Mouse (Mus musculus) heart, embryonic 15.5 days (tissue): ENCODE results near the gene Nradd. TPM values are rescaled to one million over a fixed set of nuclear protein-coding genes. Genes with fewer than 3 reads are reported as not detected.

Experiments
- ATAC-seq: fragments of 200-750 bp; cut with Nextera tagmentation; replicated peaks from 2 replicates; pipeline ENCODE4 v1.8.0; 2017; ENCODE audit warnings: low read depth, moderate TSS enrichment; ENCODE audit not compliant: insufficient number of reproducible peaks, insufficient read depth, low FRiP score
- H3K27ac ChIP-seq: fragments of 300-500 bp; sonication (generic); 2 replicates; pipeline ENCODE4 v1.5.1; 2015; ENCODE audit warnings: mild to moderate bottlenecking, inconsistent platforms
- H3K27me3 ChIP-seq: fragments of 300-500 bp; sonication (generic); 2 replicates; pipeline ENCODE4 v1.6.1; 2015; ENCODE audit warnings: inconsistent platforms
- H3K36me3 ChIP-seq: fragments of 300-500 bp; sonication (generic); 2 replicates; pipeline ENCODE4 v1.6.1; 2015; ENCODE audit warnings: mild to moderate bottlenecking, inconsistent platforms
- H3K4me1 ChIP-seq: fragments of 300-500 bp; sonication (generic); replicated peaks from 2 replicates; pipeline ENCODE4 v1.6.1; 2015; ENCODE audit warnings: inconsistent platforms
- H3K4me2 ChIP-seq: fragments of 300-500 bp; sonication (generic); 2 replicates; pipeline ENCODE4 v1.6.1; 2015; ENCODE audit warnings: inconsistent platforms, mild to moderate bottlenecking, moderate library complexity
- H3K4me3 ChIP-seq: fragments of 300-500 bp; sonication (generic); 2 replicates; pipeline ENCODE4 v1.5.1; 2015; ENCODE audit warnings: mild to moderate bottlenecking, inconsistent platforms
- H3K9ac ChIP-seq: fragments of 300-500 bp; sonication (generic); 2 replicates; pipeline ENCODE4 v1.6.1; 2015; ENCODE audit warnings: mild to moderate bottlenecking, inconsistent platforms
- H3K9me3 ChIP-seq: fragments of 300-500 bp; sonication (generic); replicated peaks from 2 replicates; pipeline ENCODE4 v1.6.1; 2016; ENCODE audit warnings: inconsistent platforms
- WGBS: fragments of 180-500 bp; shearing (Covaris S2); methylation state at CpG from one replicate; pipeline ENCODE4 v1.1.7; 2015; ENCODE audit warnings: mixed read lengths; 5-methylcytosine and 5-hydroxymethylcytosine counted together
- polyA plus RNA-seq: library from polyadenylated mRNA; unstranded; fragments of >200 nt; fragmentation: Nextera tagmentation; extraction: Ambion mirVana; gene quantifications from 2 replicates; pipeline ENCODE4 v1.2.1, GENCODE M21; 2015

Gene Nradd
- polyA plus RNA-seq, 1 experiment from 2014 or later = 17.7 TPM

DNA sequence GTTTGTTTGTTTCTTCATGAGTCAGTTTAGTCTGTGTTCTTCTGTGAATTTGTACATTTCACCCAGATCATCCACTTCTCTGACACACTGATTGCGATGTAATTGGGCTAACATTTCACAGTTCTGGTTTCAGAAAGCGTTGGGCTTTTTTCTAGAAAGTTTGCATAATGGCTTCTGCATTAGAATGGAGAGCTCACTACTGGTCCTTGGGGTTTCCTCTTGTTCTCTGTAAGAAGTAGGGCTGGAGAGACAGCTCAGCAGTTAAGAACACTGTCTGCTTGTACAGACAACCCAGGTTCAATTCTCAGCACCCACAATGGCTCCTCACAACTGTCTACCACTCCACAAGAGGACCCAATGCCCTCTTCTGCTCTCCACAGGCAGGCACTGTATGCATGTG lies 36.0 kb upstream of the Nradd start:
- Histone ChIP-seq H3K4me3 (no peak overlapping the region), H3K9ac (no peak overlapping the region), H3K9me3 (no peaks in the 10 kb centered on the region), H3K36me3 (no peaks in the 10 kb centered on the region), H3K4me1 (peaks cover 30% of the 10 kb centered on the region), H3K4me2 (no peak overlapping the region), H3K27ac (no peak overlapping the region), H3K27me3 (no peaks in the 10 kb centered on the region)
- WGBS = 90% methylated on average over 2 of the region's 2 CpGs
- no peak for ATAC-seq

DNA sequence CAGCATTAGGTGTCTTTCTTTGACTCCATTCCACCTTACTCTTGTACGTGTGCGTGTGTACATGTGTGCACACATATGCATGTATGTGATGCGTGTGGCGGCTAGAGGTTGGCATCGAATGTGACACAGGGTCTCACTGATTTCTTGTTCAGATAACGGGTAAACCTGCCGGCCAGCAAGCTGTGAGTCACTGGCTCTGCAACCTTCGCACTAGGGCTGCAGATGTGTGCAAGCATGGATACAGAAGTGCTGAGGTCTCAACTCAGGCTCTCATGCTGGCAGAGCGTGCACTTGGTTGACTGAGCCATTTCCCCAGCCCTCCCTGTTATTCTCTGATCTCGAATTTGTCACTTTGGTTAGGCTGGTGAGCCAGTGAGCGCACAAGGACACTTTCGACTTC lies 35.3 kb upstream of the Nradd start:
- WGBS = 86% methylated on average over 12 of the region's 12 CpGs
- no peak for ATAC-seq
- Histone ChIP-seq H3K4me1 (peaks cover 37% of the 10 kb centered on the region), H3K4me3 (no peak overlapping the region), H3K9ac (no peak overlapping the region), H3K4me2 (no peak overlapping the region), H3K27ac (no peak overlapping the region), H3K9me3 (no peaks in the 10 kb centered on the region), H3K27me3 (no peaks in the 10 kb centered on the region), H3K36me3 (no peaks in the 10 kb centered on the region)

DNA sequence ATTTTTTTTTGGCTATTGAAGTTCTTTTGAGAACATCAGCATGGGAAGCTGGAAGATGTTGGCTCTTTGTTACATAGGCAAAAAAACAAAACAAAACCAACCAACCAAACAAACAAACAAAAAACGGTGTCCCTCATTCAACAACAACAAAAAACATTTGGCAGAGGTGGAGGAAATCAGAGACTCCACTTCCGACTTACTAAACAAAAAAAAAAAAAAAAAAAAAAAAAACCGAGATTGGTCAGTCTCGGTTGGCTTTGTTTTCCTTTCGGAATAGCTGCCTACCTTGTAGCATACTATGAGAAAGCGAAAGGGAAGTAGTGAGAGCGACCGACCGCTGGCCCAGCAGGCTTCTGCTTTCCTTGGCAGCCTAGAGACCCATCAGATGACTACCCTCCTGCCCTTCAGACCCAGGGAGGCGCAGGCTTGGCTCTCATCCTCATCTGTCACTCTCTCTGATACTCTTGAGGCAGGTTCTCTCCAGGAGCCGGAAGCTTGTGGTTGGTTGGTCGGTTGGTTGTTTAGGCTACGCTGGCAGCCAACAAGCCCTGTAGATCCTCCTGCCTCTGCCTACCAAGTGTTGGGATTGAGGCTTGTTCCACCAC lies 33.3 kb upstream of the Nradd start:
- whole genome bisulfite sequencing = 67% methylated on average over 13 of the region's 13 CpGs
- Histone ChIP-seq H3K27ac (peak overlapping the region; percentile 96), H3K36me3 (no peaks in the 10 kb centered on the region), H3K27me3 (no peaks in the 10 kb centered on the region), H3K4me1 (peaks cover 50% of the 10 kb centered on the region), H3K4me2 (peak overlapping the region; percentile 69), H3K9ac (0 out of 2 replicates have a peak overlapping the region, but pooled peaks have one; percentile 84), H3K4me3 (peak overlapping the region; percentile 85), H3K9me3 (no peaks in the 10 kb centered on the region)
- no peak for ATAC-seq

DNA sequence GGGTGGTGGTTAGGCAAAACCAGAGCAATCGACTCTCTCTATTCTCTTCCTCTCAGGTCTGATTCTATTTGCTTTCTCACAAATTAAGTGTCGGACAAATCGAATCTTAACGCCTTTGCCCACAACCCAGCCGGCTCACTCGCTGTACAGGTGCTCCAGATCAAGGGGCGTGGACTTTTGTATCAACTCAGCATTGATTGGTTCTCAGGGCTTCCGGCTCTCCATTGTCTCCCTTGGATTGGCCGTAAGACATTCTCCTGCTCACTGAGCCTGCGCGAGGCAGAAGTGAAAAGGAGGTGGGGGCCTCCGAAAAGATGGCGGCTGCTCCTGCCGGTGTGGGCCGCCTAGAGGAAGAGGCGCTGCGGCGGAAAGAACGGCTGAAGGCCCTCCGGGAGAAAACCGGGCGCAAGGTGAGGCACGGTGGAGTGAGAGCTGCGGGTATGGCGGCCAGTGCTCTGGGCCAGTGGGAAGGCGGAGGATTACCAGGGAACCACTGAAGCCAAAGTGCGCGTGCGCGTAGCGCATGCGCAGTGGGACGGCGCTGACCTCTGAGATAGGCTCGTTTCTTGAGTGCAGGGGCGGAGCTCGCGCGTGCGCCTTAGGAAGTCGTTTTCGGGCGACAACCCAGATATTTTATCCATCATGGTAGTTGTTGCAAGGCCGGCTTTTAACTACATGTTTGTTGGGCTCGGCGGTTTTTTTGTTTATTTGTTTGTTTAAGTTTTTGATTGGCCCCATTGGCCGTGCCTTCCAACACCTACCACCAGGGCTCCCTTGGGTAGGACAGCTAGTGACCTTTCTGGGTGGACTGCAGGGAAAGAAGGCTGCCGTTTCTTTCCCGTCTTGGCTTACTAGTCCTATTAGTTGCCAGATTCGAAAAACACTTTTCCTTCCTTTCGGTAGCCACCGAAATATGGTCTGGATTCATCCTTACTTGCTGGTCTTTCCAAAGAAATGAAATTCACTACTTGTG lies 32.3 kb upstream of the Nradd start, which contains the start of gene Ccdc12:
TSS of gene Ccdc12 (plus strand) at position 255 of the 973 bp plus-strand sequence.
- H3K4me3 ChIP-seq = peak within 1 kb of the TSS; percentile 85
- H3K4me1 ChIP-seq = peaks cover 56% of the 10 kb centered on the region
- peak; percentile 88 for ATAC-seq
- H3K9me3 ChIP-seq = no peaks in the 10 kb centered on the region
- peak within 1 kb of the TSS; percentile 69 for H3K4me2 ChIP-seq
- under 1% methylated on average over 52 of the region's 52 CpGs for WGBS
- H3K27me3 ChIP-seq = 0 out of 2 replicates have a peak, but pooled peaks cover 3% of the 10 kb centered on the region
- peak within 1 kb of the TSS; percentile 96 for H3K27ac ChIP-seq
- H3K36me3 ChIP-seq = no peaks in the 10 kb centered on the region
- peak within 1 kb of the TSS; percentile 84 for H3K9ac ChIP-seq

DNA sequence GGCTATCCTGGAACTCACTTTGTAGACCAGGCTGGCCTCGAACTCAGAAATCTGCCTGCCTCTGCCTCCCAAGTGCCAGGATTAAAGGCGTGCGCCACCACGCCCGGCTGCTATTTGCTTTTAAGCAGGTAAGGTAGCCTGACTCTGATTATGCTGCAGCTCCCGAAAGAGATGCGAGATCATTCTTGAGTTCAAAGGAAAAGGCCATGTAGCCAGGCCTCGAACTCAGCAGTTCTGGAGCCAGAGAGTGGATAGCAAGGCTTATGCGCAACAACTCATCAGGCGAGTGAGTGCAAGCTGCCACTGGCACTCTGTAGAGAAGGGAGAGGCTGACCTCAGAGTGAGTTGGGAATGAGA lies 31.4 kb upstream of the Nradd start:
- H3K9ac ChIP-seq = peak overlapping the region; percentile 84; the same call in 1 of the 2 replicates
- H3K36me3 ChIP-seq = no peaks in the 10 kb centered on the region
- ATAC-seq = no peak
- H3K4me3 ChIP-seq = peak overlapping the region; percentile 85
- peak overlapping the region; percentile 69 for H3K4me2 ChIP-seq
- H3K9me3 ChIP-seq = no peaks in the 10 kb centered on the region
- peaks cover 52% of the 10 kb centered on the region for H3K4me1 ChIP-seq
- 81% methylated on average over 10 of the region's 10 CpGs for WGBS
- H3K27me3 ChIP-seq = 0 out of 2 replicates have a peak, but pooled peaks cover 3% of the 10 kb centered on the region
- peak overlapping the region; percentile 96 for H3K27ac ChIP-seq

DNA sequence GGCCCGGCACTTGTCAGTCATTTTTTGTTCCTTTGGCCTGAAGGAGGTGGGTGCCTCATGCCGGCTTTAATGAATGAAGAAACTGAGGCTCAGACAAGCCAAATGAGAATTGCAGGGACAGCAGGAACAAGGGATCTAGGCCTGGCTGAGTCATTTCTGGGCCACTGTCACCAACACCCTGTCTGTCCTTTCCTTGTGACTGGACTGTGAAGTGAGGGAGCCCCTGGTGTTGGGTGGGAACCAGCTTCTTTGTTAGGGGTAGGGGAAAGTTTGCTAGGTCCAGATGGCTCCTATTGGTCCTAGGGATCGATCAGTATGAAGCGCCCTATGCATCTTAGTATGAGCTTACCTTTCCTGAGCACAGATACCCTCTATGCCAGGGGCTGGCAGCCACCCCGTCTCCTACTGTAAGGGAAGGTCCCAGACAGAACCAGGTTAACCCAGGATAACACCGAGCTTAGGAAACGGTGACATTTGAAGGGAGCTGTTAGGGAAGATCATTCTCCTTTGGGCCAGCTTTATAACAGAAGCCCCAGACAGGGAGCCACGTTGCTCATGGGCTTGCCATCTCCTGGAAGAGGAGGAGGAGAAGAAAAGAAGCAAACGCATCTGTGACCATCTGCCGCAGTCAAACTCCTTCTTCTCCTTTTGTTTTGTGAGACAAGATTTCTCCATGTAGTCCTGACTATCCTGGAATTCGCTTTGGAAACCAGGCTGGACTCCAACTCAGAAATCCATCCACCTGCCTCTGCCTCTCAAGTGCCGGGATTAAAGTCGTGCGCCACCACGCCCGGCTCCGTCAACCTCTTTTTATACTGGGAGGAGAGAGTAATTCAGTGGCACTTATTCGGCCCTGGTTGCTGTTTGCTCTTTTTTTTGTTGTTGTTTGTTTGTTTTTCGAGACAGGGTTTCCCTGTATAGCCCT lies 30.7 kb upstream of the Nradd start:
- Histone ChIP-seq H3K27ac (peak overlapping the region; percentile 75), H3K9ac (peak overlapping the region; percentile 68; the same call in 1 of the 2 replicates), H3K9me3 (no peaks in the 10 kb centered on the region), H3K4me3 (peak overlapping the region; percentile 77), H3K27me3 (0 out of 2 replicates have a peak, but pooled peaks cover 3% of the 10 kb centered on the region), H3K4me1 (peaks cover 52% of the 10 kb centered on the region), H3K4me2 (peak overlapping the region; percentile 91), H3K36me3 (no peaks in the 10 kb centered on the region)
- 83% methylated on average over 19 of the region's 19 CpGs for WGBS
- no peak for ATAC-seq

DNA sequence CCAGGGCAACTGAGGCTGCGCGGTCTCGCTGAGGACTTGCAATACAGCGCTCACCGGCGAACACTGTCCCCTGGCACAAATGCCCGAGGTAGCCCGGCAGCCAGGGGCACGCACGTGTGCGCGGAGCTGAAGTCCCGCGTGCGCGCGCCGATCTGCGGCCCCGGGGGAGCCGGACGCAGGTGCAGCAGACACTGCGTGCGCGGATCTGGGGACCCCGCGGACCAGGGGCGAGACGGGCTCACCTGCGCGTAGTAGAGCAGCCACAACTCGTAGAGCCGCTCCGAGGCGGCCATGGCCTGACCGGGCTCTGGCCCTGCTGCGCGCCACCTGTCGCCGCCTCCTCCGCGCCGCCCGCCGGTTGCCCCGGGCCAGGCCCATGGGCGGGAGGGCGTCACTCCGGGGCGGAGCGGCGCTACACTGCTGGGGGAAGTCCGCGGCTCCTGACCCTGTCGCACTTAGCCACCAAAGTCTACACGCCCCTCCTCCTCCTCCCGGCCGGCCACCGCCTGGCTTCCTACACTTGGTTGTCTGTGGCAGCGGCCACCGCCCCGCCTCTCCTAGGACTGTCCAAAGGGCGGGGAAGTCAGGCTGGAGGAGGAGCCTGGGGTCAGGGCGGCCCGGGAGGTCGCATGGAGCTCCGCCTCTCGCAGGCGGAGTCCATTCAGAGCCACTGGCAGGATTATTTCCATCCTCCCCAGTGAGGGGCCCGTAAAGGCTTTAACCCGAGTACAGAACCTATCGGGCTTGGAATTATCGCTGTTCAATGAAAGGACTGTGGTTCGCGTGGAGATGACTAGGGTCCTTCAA lies 29.6 kb upstream of the Nradd start, which contains the start of gene Nbeal2:
TSS of gene Nbeal2 (minus strand) at position 507 of the 807 bp plus-strand sequence.
- Histone ChIP-seq H3K9ac (peak within 1 kb of the TSS; percentile 68), H3K9me3 (no peaks in the 10 kb centered on the region), H3K27me3 (0 out of 2 replicates have a peak, but pooled peaks cover 3% of the 10 kb centered on the region), H3K4me3 (peak within 1 kb of the TSS; percentile 77), H3K4me1 (peaks cover 52% of the 10 kb centered on the region), H3K4me2 (peak within 1 kb of the TSS; percentile 91), H3K36me3 (no peaks in the 10 kb centered on the region), H3K27ac (peak within 1 kb of the TSS; percentile 75)
- under 1% methylated on average over 70 of the region's 75 CpGs for WGBS
- peak; percentile 86 for ATAC-seq

DNA sequence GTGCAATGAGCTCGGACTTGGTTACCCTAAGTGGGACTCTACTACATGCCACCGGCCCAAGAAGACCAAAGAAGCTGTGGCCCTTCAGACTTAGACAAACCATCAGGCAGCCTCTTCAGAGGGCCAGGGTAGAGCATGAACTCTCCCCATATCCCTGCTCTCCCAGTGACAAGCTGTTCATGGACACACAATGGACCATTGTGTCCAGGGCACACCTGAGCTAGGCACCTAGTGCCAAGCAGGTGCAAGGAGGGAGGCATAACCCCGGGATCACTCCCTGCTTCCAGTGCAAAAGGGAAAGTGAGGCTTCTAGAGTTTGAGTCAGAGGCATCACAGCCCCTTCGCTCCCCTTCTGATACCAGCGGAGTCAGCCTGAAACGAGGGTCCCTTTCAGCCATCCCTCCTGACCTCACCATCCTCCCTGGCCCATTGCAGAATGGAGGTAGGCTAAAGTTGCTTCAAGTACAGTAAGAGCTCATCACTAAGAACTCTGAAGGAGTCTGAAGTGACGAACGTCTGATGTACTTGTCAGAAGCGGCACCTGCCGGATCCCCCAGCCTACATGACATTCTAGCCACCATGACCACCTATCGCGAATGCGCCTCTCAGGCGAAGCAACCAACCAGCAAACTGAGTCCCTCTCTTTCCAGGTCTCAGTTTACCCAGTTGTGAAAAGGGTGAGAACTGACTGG lies 28.9 kb upstream of the Nradd start:
- 19% methylated on average over 14 of the region's 14 CpGs for WGBS
- peak overlapping the region; percentile 68 for H3K9ac ChIP-seq
- no peak for ATAC-seq

DNA sequence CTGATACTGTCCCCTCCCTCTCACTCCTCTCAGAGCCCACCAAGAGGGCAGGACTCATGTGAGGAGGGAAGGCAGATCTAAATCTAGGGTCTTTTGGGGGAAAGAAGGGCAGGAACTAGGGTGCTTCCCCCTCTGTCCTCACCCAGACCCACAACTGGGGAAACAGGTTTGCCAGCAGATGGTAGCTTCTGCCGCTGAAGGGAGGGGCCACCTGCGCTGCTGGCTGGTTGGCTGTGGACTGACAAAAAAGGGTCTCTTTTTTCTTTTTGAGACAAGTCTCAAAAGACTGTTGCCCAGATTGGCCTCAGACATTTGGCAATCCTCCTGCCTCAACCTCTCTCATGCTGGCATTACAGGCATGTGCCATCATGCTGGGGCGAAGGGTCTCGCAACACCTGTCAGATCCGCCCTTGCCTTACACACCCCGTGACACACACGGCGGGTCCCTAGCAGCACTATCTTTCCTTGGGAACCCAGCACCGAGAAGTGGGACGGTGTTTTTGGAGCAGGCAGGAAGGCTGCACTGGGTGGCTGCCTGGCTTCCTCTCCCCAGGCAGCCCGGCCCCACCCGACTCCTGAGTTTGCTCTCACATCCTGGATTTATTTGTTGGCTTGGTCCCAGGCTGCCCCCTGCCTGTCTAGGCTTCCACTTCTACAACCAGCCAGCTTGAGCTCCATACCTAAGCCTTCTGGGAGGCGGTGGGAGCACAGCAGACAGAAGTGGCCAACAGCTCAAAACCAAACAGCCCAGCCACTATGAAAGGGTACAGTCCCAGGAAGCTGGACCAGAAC lies 27.9 kb upstream of the Nradd start:
- peak overlapping the region; percentile 77 for H3K4me3 ChIP-seq
- peak overlapping the region; percentile 39 for H3K27ac ChIP-seq
- H3K27me3 ChIP-seq = 0 out of 2 replicates have a peak, but pooled peaks cover 3% of the 10 kb centered on the region
- peak overlapping the region; percentile 91 for H3K4me2 ChIP-seq
- peak overlapping the region; percentile 16 for H3K9ac ChIP-seq
- H3K36me3 ChIP-seq = no peaks in the 10 kb centered on the region
- 22% methylated on average over 13 of the region's 13 CpGs for whole genome bisulfite sequencing
- peaks cover 47% of the 10 kb centered on the region for H3K4me1 ChIP-seq
- no peaks in the 10 kb centered on the region for H3K9me3 ChIP-seq
- ATAC-seq = no peak

More for the DNA sequence above, 28.9 kb upstream of the Nradd start:
- no peaks in the 10 kb centered on the region for H3K9me3 ChIP-seq
- H3K4me2 ChIP-seq = peak overlapping the region; percentile 91
- H3K4me1 ChIP-seq = peaks cover 56% of the 10 kb centered on the region
- 0 out of 2 replicates have a peak, but pooled peaks cover 3% of the 10 kb centered on the region for H3K27me3 ChIP-seq
- H3K27ac ChIP-seq = peak overlapping the region; percentile 75
- H3K4me3 ChIP-seq = peak overlapping the region; percentile 77
- no peaks in the 10 kb centered on the region for H3K36me3 ChIP-seq
